Mouse (Mus musculus): Measurements from ENCODE around the gene Commd4. TPM values are rescaled to one million over a fixed set of nuclear protein-coding genes. Genes with fewer than 3 reads are reported as not detected.

The Commd4 gene
- total and polyA plus RNA-seq, 3 experiments = 47.5 to 182 (median 59.8) TPM

DNA sequence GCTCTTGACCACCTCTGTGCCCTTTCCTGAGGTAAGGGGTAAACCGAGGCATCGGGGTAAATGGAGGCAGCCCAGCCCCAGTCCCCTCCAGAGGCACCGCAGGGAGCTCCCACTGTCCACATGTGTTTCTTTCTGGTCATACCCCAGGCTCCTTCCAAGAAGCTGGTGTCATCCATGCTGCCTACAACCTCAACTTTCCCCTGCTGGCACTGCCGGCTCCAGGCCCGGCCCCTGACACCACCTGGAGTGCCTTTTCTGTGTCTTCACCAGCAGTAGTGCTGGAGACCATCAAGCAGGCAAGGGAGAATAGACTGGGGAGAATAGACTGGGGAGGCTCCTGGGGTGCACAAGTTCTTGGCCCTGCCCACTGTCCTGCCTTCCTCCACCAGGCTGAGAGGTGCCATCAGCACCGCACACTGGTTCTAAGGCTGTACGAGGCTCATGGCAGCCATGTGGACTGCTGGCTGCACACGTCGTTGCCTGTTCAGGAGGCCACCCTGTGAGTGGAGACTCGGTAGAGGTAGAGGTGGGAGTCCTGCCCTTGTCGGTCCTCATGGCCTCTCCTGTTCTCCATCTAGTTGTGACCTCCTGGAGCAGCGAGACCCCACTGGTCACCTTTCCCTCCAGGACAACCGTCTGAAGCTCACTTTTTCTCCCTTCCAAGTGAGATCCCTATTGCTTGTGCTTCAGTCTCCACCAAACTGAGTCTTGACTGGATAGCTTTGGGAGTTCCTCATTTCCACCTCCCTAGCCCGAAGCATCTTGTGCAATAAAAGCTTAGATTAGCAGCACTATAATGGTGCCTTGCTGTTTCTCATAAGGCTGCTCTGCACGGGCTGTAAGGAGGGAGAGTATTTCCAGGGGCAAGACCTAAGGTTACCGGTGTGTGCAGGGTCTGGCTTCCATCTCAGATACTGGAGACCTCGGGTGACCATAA lies 16.4 kb downstream of the Commd4 start:
- no peak for DNase-seq

DNA sequence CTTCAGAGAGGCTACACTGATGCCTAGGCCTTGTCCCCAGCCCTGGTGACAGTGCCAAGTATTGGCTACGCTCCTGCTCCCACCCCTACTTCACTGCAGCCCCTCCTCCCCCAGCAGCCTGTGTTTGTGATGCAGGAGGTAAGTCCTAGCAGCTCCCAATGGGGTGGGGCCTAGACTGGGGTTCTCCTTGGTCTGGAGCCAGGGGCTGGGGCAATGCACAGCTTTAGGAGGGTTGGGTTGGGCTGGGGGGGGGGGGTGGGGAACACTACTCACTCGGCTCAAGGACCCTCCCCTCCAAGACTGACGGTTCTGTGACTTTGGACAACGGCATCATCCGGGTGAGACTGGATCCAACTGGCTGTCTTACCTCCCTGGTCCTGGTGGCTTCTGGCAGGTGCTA lies 18.6 kb downstream of the Commd4 start:
- no peak for DNase-seq

DNA sequence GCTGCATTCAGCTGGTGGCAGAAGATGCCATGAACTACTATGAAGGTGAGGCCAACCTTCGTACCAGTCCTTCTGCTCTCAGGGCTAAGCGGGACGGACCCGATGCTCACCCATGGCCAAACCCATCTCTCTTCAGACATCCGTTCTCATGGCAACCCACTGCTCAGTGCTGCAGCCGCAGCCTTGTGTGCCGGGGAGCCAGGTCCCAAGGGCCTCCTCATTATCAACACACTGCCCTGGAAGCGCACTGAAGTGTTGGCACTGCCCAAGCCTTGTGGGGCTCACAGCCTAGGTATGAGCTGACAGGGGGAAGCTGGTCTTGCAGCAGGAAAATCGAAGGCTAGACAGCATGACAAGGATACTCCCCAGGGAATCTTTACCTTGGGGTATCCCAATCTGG lies 19.0 kb downstream of the Commd4 start:
- no peak for DNase-seq

DNA sequence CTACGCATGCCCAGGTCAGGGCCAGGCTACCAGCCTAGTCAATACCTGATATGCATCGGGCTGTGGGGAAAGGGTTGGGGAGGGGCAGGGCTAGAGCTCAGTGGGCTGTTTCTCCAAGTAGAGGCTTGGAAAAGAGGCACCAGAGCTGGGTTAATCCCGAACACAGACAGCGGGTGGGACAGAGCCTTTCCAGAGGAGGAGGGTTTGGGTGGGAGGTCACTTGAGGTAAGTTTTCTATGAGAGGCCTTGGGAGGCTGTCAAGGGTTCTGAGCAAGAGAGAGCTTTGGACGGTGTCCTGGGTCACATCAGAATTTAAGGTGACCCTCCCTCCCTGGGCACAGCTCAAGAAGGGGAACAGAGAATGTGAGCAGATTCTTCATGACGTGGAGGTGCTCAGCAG lies 19.6 kb downstream of the Commd4 start:
- DNase-seq = no peak

DNA sequence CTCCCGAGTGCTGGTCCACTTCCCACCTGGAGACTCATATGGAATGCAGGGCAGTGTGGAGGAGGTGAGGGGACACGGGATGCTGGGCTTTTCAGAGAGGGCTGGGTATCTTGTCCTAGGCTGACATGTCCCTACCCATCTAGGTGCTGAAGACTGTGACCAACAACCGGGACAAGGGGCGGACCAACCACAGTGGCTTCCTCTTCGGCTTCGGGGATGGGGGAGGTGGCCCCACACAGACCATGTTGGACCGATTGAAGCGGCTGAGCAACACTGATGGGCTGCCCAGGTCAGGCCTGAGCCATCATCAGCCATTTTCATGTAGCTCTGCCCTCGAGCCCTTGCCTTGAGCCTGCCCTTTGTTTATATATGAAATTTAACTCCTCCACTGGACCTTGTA lies 20.4 kb downstream of the Commd4 start:
- no peak for DNase-seq

DNA sequence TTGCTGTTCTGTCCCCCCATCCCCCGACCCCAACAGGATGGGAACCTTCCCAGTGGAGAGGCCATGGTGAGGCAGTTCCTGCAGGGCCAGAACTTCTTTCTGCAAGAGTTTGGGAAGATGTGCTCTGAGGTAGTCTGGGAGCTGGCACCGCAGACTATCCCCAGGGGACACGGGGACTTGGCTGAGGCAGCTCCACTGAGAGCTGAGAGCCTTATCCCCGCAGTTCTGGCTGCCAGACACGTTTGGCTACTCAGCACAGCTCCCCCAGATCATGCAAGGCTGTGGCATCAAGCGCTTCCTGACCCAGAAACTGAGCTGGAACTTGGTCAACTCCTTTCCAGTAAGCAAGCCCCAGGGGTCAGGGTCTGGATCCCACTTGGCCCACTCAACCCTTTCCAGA lies 20.9 kb downstream of the Commd4 start:
- DNase-seq = peak; percentile 41

DNA sequence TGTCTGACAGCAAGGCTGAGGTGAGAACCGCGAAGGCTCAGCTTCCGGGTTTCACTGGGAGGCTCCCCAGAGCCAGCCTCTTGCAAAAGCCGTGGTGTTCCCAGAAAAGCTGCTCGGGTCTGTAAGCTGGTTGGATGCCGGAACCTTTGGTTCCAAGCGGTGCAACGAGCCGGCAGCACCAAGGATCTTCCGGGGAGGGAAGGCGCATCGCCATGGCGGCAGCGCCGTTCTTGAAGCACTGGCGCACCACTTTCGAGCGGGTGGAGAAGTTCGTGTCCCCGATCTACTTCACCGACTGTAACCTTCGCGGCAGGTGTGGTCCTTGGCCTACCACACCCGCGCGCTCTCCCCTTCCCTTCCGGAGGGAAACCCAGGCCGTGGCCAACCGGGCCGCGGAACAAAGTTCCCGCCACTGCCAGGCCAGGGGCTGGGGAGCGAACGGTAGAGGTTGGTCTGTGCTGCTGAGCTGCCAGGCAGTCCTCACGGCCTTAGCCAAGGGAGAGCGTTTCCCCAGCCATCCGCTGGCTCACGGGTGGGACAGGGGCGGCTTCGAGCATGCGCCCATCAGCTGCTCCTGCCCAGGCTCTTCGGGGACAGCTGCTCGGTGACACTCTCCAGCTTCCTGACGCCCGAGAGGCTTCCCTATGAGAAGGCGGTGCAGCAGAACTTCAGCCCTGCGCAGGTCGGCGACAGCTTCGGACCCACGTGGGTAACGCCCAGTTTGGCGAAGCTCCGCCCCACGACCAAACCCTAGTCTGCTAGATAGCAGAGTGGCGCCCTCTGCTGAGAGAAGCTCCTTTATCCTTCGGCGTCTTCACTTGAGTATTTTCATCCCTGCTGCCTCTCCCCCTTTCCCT lies 27.3 kb downstream of the Commd4 start, which contains the start of gene Man2c1:
Gene Man2c1, plus strand, starts transcription at position 114 of the 857 bp plus-strand sequence.
- peak; percentile 95 for DNase-seq

DNA sequence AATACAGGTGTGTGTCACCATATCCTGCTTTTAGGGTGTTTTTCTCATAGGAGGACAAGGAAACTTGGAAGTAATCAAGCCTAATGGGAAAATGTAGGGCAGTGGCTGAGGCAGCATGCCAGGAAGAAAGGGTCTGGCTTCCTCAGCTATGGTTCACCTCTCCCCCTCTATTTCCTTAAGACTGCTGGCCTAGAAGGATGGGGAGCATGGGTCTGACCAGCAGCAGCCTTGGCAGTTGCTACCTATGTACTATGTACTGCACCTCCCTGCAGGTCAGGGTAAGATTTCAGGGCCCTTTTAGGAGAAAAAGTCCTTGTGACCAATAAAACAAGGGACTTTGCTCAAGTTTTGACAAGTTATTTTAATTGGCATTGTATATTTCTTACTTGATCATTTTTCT lies 28.5 kb downstream of the Commd4 start:
- DNase-seq = no peak

DNA sequence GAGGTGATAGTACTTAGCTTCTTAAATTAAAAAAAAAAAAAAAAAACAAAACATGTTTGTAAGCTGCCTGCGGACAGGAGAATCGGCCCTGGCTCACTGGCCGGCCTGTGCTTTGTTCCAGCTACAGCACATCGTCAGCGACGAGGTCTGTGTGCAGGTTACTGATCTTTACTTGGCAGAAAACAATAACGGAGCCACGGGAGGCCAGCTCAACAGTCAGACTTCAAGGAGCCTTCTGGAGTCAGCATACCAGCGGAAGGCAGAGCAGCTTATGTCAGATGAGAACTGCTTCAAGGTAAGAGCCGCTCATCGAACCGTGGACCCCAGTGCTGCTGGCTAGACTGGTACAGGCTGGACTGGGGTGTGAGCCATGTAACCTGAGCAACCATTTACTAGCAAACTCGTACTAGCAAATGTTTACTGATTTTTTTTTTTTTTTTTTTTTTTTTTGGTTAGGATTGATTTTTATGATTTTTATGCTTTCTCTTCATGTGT lies 40.8 kb downstream of the Commd4 start:
- no peak for DNase-seq

Other genes with a start within 250 kb of the Commd4 start
- 10 to 100 TPM; 18.4 to 33.8 TPM for gene Snx33, start 230.0 kb downstream of the Commd4 start, total RNA-seq (2021)
- 13.0 and 15.0 TPM in 2 replicates for gene Snx33, start 230.0 kb downstream of the Commd4 start, polyA plus RNA-seq (2012; rRNA removed)
- 100 to 1,000 TPM in 1 of 2 experiments, 10 to 100 TPM in 1; 68.3 to 104 TPM for gene Imp3, start 220.9 kb downstream of the Commd4 start, total RNA-seq (2021)
- 445 and 458 TPM in 2 replicates for gene Imp3, start 220.9 kb downstream of the Commd4 start, polyA plus RNA-seq (2012; rRNA removed)
- 10 to 100 TPM; 12.0 to 14.3 TPM for gene Snupn, start 207.5 kb downstream of the Commd4 start, total RNA-seq (2021)
- gene Snupn, start 207.5 kb downstream of the Commd4 start, polyA plus RNA-seq (2012; rRNA removed) = 4.0 and 5.8 TPM in 2 replicates
- gene Ptpn9, start 163.4 kb downstream of the Commd4 start, total RNA-seq (2021) = 10 to 100 TPM; 37.2 to 47.6 TPM
- gene Ptpn9, start 163.4 kb downstream of the Commd4 start, polyA plus RNA-seq (2012; rRNA removed) = 134 and 145 TPM in 2 replicates
- gene Sin3a, start 86.3 kb downstream of the Commd4 start, total RNA-seq (2021) = 10 to 100 TPM; 46.2 to 49.2 TPM
- gene Sin3a, start 86.3 kb downstream of the Commd4 start, polyA plus RNA-seq (2012; rRNA removed) = 71.0 and 101 TPM in 2 replicates
- gene Man2c1, start 27.6 kb downstream of the Commd4 start, total RNA-seq (2021) = 100 to 1,000 TPM in 1 of 2 experiments, 10 to 100 TPM in 1; 93.3 to 141 TPM
- 352 and 416 TPM in 2 replicates for gene Man2c1, start 27.6 kb downstream of the Commd4 start, polyA plus RNA-seq (2012; rRNA removed)
- 10 to 100 TPM; 10.3 TPM for gene Neil1, start 10.0 kb downstream of the Commd4 start, total RNA-seq (2021)
- 17.7 and 22.5 TPM in 2 replicates for gene Neil1, start 10.0 kb downstream of the Commd4 start, polyA plus RNA-seq (2012; rRNA removed)
- gene Trcg1, start 78.2 kb upstream of the Commd4 start, total RNA-seq (2021) = not detected
- not detected in 2 replicates for gene Trcg1, start 78.2 kb upstream of the Commd4 start, polyA plus RNA-seq (2012; rRNA removed)
- gene 1700017B05Rik, start 104.3 kb upstream of the Commd4 start, total RNA-seq (2021) = 10 to 100 TPM; 40.5 to 53.8 TPM
- 33.0 and 42.8 TPM in 2 replicates for gene 1700017B05Rik, start 104.3 kb upstream of the Commd4 start, polyA plus RNA-seq (2012; rRNA removed)

Measured in adrenal gland, adult 2 months (tissue).